Mouse (Mus musculus) hindbrain, embryonic 15.5 days (tissue): ENCODE data around the gene Egf. TPM values are rescaled to one million over a fixed set of nuclear protein-coding genes. Genes with fewer than 3 reads are reported as not detected.

Experiments
- microRNA-seq: library from miRNA; unstranded; fragments of <30 nt; microRNA quantifications from one replicate; pipeline ENCODE4, GENCODE M21; 2016
- polyA plus RNA-seq: library from polyadenylated mRNA; unstranded; fragments of >200 nt; fragmentation: Nextera tagmentation; extraction: Ambion mirVana; gene quantifications from 2 replicates; pipeline ENCODE4 v1.2.1, GENCODE M21; 2015

The Egf gene
- polyA plus RNA-seq, 1 experiment from 2014 or later, result 2.2 TPM

Small RNA genes lying within 50 kb of the gene (microRNA-seq; reads per million reads assigned to microRNA genes)
- not detected for gene Gm24515

Other genes starting within 250 kb of the Egf start
- gene Elovl6, start 223.0 kb downstream of the Egf start, polyA plus RNA-seq, result 41.6 and 42.9 TPM in 2 replicates
- gene Lrit3, start 48.7 kb upstream of the Egf start, polyA plus RNA-seq, result not detected in 2 replicates
- gene Rrh, start 67.3 kb upstream of the Egf start, polyA plus RNA-seq, result 0.05 and 0.33 TPM in 2 replicates
- 47.0 and 49.3 TPM in 2 replicates for gene Gar1, start 76.1 kb upstream of the Egf start, polyA plus RNA-seq
- 0.42 and 0.75 TPM in 2 replicates for gene Cfi, start 80.6 kb upstream of the Egf start, polyA plus RNA-seq
- 37.4 and 38.1 TPM in 2 replicates for gene Pla2g12a, start 123.3 kb upstream of the Egf start, polyA plus RNA-seq
- gene Casp6, start 146.1 kb upstream of the Egf start, polyA plus RNA-seq, result 22.4 and 25.0 TPM in 2 replicates
- 5.6 and 6.3 TPM in 2 replicates for gene Mcub, start 214.9 kb upstream of the Egf start, polyA plus RNA-seq